Mouse (Mus musculus) megakaryocyte, embryonic 14.5 days (primary cell): Measurements from ENCODE around the gene Cxcl1.

Source experiments
- FLI1 ChIP-seq: IDR thresholded peaks from 2 replicates; pipeline ENCODE4 v1.6.1; 2012; ENCODE audit warnings: low read length, inconsistent platforms, mixed read lengths
- GATA1 ChIP-seq: IDR thresholded peaks from 3 replicates; pipeline ENCODE4 v1.6.1; 2012; ENCODE audit warnings: mixed read lengths, low read length, inconsistent platforms, borderline replicate concordance

- TF ChIP-seq GATA1 (no peak), FLI1 (no peak)
Observed at GRCm38 (mm10) chr5:90880335-90880850, 10.6 kb upstream of the Cxcl1 start.
